Mouse (Mus musculus) liver, embryonic 14.5 days (tissue): Measurements from ENCODE around the gene Nras. TPM values are rescaled to one million over a fixed set of nuclear protein-coding genes. Genes with fewer than 3 reads are reported as not detected.

Experiments
- ATAC-seq: fragments of 200-750 bp; cut with Nextera tagmentation; 2 replicates; pipeline ENCODE4 v1.8.0; 2017; ENCODE audit warnings: moderate number of reproducible peaks, mild to moderate bottlenecking, moderate library complexity; ENCODE audit not compliant: insufficient read depth
- DNase-seq, 3 experiments: peaks; one replicate each; pipeline ENCODE4 v3.0.0-alpha.2; 2012 to 2013; ENCODE audit warnings: low read depth in 3 of 3, low spot score in 3 of 3
- H3K27ac ChIP-seq: fragments of 300-500 bp; sonication (generic); 2 replicates; pipeline ENCODE4 v1.5.1; 2014; ENCODE audit warnings: moderate library complexity, mild to moderate bottlenecking, control low read depth, inconsistent platforms
- H3K27me3 ChIP-seq: fragments of 300-500 bp; sonication (generic); 2 replicates; pipeline ENCODE4 v1.6.1; 2014; ENCODE audit warnings: mild to moderate bottlenecking, low read length, moderate library complexity; ENCODE audit not compliant: control insufficient read depth, insufficient read depth
- H3K36me3 ChIP-seq: fragments of 300-500 bp; sonication (generic); replicated peaks from 2 replicates; pipeline ENCODE4 v1.6.1; 2014; ENCODE audit warnings: low read depth; ENCODE audit not compliant: control insufficient read depth, insufficient read depth
- H3K4me1 ChIP-seq, 2 experiments: fragments of 200-500 bp in 1 of 2; fragments of 300-500 bp in 1 of 2; sonication (generic) in 1 of 2; replicated peaks; 2 replicates each; pipeline ENCODE4 v1.6.1; 2012 to 2014; ENCODE audit warnings: antibody characterized with exemption in 1 of 2, inconsistent platforms in 1 of 2, low read length in 1 of 2; ENCODE audit not compliant: control insufficient read depth in 2 of 2, insufficient read depth in 2 of 2
- H3K4me2 ChIP-seq: fragments of 300-500 bp; sonication (generic); 2 replicates; pipeline ENCODE4 v1.6.1; 2014; ENCODE audit warnings: low read depth, mild to moderate bottlenecking, control low read depth, moderate library complexity
- H3K4me3 ChIP-seq, 2 experiments: fragments of 200-500 bp in 1 of 2; fragments of 300-500 bp in 1 of 2; sonication (generic) in 1 of 2; 2 replicates each; pipeline ENCODE4 v1.5.1; 2012 to 2014; ENCODE audit warnings: low read depth in 2 of 2, low read length in 2 of 2, mild to moderate bottlenecking in 2 of 2, control low read depth in 1 of 2, inconsistent platforms in 1 of 2, moderate library complexity in 1 of 2; ENCODE audit not compliant: insufficient read depth in 1 of 2
- H3K9ac ChIP-seq: fragments of 300-500 bp; sonication (generic); replicated peaks from 2 replicates; pipeline ENCODE4 v1.6.1; 2014; ENCODE audit warnings: mild to moderate bottlenecking, control low read depth, moderate library complexity
- H3K9me3 ChIP-seq: fragments of 300-500 bp; sonication (generic); 2 replicates; pipeline ENCODE4 v1.6.1; 2016; ENCODE audit warnings: low read length, mixed read lengths; ENCODE audit not compliant: control insufficient read depth
- CTCF ChIP-seq: IDR thresholded peaks from 2 replicates; pipeline ENCODE4 v1.5.1; 2016; ENCODE audit warnings: antibody characterized with exemption, low read depth, control low read depth
- EP300 ChIP-seq: IDR thresholded peaks from 2 replicates; pipeline ENCODE4 v1.6.1; 2016; ENCODE audit warnings: antibody characterized with exemption, low read depth
- WGBS: fragments of 180-500 bp; shearing (Covaris S2); extraction: QIAGEN DNeasy Blood & Tissue Kit; methylation state at CpG from one replicate; pipeline ENCODE4 v1.1.7; 2014; ENCODE audit not compliant: insufficient replicate concordance; 5-methylcytosine and 5-hydroxymethylcytosine counted together
- polyA plus RNA-seq, 2 experiments: library from polyadenylated mRNA; depleted of rRNA in 1 of 2; stranded (reverse) in 1 of 2; unstranded in 1 of 2; fragments of >200 nt; fragmentation: Nextera tagmentation in 1 of 2; extraction: Ambion mirVana in 1 of 2; gene quantifications; 2 replicates each; pipeline versions ENCODE4 v1.2.1 to v1.2.3; 2012 to 2014

Gene Nras
- polyA plus RNA-seq, 2 experiments = 21.4 to 43.2 TPM

DNA sequence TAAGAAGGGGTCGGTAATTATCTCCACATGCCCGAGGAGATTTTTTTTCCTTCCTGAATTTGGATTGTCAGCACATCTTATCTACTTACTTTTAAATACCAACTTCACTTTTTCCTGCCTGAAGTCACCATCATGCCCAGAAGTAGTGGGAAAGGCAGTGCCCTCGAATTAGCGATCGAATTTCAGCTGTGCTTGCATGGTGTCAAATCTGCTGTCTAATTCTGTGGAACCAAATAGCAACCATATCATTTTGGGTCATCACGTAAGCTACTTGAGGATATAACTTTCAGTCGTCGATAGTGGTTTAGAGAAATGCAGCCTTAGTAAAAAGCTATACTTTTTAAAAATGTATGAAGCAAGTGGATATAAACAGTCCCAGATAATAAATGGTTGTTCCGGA lies 18.4 kb downstream of the Nras start:
- H3K27ac ChIP-seq = no peak overlapping the region
- H3K9me3 ChIP-seq = no peaks in the 10 kb centered on the region
- no peak overlapping the region for H3K4me3 ChIP-seq
- WGBS = 71% methylated on average over 9 of the region's 9 CpGs
- no peaks in the 10 kb centered on the region for H3K27me3 ChIP-seq
- H3K36me3 ChIP-seq = no peaks in the 10 kb centered on the region
- H3K4me1 ChIP-seq = no peaks in the 10 kb centered on the region
- no peak overlapping the region for H3K4me2 ChIP-seq
- TF ChIP-seq CTCF = no peak
- TF ChIP-seq EP300 = no peak
- ATAC-seq (no peak), DNase-seq (no peak)
- H3K9ac ChIP-seq = no peak overlapping the region

DNA sequence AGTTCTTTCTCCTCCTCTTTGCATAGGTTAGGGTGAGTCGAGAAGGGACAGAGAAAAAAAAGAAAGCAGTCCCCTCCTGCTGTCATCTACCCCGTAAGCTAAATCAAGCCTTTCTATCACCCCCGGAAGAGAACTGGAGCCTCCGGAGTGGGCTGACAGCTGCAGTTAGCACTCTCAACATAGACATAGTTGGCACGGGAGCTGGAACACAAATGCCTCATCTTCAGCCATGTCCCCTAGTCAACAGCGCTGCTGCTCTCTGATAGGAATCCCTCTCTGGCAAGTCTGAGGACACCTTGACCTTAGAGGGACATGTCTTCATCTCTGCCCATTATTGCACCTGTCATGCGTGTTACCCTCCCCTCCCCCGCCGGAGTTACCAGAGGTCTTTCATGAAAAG lies 21.2 kb downstream of the Nras start:
- Histone ChIP-seq H3K9ac (no peak overlapping the region), H3K27ac (no peak overlapping the region), H3K4me1 (no peaks in the 10 kb centered on the region), H3K36me3 (no peaks in the 10 kb centered on the region), H3K4me2 (no peak overlapping the region), H3K4me3 (no peak overlapping the region), H3K27me3 (no peaks in the 10 kb centered on the region), H3K9me3 (no peaks in the 10 kb centered on the region)
- 66% methylated on average over 9 of the region's 9 CpGs for WGBS
- DNase-seq = no peak
- TF ChIP-seq EP300 = no peak
- ATAC-seq = no peak

DNA sequence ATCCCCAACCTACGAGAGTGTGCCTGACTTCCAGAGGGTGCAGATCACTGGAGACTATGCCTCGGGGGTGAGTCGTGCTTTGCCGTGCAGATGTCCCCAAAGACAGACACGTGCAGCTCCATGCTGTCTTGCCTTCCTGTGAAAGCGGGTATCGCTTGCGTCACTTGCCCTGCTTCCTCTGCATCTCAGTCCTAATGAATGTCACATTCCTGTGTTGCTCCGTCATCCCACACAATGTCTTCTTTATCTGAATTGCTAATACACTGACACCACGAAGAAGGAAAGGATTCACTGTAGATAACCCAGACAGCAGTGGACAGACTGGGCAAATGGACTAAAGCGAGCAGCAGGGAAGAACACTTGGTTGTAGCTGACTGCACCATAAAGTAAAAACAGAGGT lies 23.0 kb downstream of the Nras start:
- no peak overlapping the region for H3K4me3 ChIP-seq
- H3K9ac ChIP-seq = no peak overlapping the region
- DNase-seq (no peak), ATAC-seq (no peak)
- no peak overlapping the region for H3K27ac ChIP-seq
- TF ChIP-seq CTCF (no peak), EP300 (no peak)
- H3K36me3 ChIP-seq = no peaks in the 10 kb centered on the region
- no peak overlapping the region for H3K4me2 ChIP-seq
- WGBS = 62% methylated on average over 11 of the region's 11 CpGs
- no peaks in the 10 kb centered on the region for H3K4me1 ChIP-seq
- no peaks in the 10 kb centered on the region for H3K27me3 ChIP-seq
- H3K9me3 ChIP-seq = no peaks in the 10 kb centered on the region

DNA sequence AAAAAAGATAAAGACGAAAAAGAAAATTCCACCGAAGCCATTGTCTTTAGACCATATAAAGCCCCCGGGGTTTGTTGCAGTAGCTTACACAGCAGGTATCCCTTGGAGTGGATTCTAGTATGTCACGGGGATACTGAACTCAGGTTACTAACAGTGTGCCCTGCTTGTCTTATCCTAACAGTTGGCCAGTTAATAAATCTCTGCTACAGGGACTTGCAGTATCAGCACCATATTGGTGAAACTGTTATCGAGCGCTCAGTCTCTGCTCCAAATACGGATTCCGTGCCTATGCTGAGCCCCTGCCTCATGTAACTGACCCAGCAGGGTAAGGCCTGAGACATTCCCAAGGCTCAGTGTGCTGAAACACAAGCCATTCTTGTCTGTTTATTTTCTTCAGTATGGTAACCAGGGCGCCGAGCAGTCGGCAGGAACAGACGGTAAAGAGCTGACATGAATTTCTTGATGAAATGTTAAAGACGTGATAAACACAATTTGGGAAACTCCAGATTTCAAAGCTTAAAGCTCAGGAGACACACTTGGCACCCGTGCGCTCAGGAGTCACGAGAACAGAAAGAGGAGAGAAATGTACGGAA lies 23.9 kb downstream of the Nras start:
- TF ChIP-seq CTCF (no peak), EP300 (no peak)
- H3K36me3 ChIP-seq = no peaks in the 10 kb centered on the region
- H3K4me2 ChIP-seq = no peak overlapping the region
- ATAC-seq (no peak), DNase-seq (no peak)
- H3K9ac ChIP-seq = no peak overlapping the region
- no peaks in the 10 kb centered on the region for H3K27me3 ChIP-seq
- H3K4me3 ChIP-seq = no peak overlapping the region
- no peak overlapping the region for H3K27ac ChIP-seq
- 78% methylated on average over 17 of the region's 17 CpGs for WGBS
- H3K4me1 ChIP-seq = no peaks in the 10 kb centered on the region
- H3K9me3 ChIP-seq = no peaks in the 10 kb centered on the region

DNA sequence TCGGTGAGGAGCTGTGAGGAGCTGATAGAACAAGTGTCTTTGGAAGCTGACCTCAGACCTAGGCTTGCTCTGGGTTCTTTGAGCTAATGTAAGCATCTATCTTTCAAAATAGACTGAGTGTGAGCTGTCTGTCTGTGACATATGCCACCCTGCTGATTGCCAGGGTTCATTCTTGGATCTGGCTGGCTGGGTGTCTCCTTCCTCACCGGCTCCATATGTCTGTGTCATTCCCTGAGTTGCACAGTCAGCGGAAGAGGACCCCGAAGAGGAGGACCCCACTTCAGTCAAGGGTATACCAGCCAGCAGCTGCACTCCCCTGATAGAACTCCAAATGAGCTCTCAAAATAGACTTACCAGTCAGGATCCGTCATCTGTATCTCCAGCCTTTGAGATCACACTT lies 24.7 kb downstream of the Nras start:
- Histone ChIP-seq H3K9ac (no peak overlapping the region), H3K27ac (no peak overlapping the region)

More for the DNA sequence above, 24.7 kb downstream of the Nras start:
- Histone ChIP-seq H3K27me3 (no peaks in the 10 kb centered on the region), H3K4me2 (no peak overlapping the region), H3K36me3 (no peaks in the 10 kb centered on the region), H3K4me1 (no peaks in the 10 kb centered on the region), H3K9me3 (no peaks in the 10 kb centered on the region), H3K4me3 (no peak overlapping the region)
- DNase-seq (no peak), ATAC-seq (no peak)
- 61% methylated on average over 5 of the region's 5 CpGs for WGBS
- TF ChIP-seq EP300 (no peak), CTCF (no peak)
